Mouse (Mus musculus) liver, adult (tissue): ENCODE data around the gene Tbc1d22a.

ENCODE experiments used
- GATA4 ChIP-seq: IDR thresholded peaks from 2 replicates; pipeline ENCODE4 v1.6.1; 2014; ENCODE audit warnings: mild to moderate bottlenecking, low read length; ENCODE audit not compliant: insufficient replicate concordance

Tbc1d22a gene

DNA sequence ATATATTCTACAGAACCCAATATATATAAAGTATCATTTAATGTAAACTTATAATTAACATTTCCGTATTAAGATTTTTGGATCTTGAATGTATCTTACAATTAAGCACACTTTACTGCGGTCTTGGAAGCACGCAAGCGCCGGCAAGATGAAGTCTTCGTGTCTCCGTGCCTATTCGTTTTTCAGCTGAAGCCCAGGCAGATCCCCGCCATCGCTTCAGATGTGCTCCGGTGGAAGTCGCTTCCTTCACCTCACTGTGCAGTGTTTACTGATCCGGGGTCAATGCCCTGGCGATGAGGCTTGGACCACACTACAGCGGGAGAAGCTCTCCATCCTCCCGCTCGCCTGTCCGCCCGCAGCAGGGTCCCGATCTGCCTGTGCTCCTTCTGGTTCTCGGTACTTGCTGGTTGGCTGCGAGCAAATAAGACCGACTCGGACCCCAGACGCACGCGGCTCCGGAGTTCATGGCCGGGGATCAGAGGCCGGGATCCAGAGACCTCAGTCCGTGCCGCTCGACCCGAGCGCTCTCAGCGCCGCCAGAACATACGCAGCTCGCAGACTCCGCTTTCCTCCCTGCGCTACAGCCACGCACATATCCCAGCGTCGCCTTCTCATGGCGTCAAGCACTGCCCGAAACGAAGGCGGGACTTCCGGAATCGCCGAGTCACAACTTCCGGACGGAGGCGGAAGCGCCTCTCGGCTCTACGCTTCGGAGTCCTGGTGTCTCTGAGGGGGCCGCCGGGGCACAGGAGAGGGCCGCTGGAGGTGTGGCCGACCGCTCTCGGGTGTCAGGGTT lies at the start of gene Tbc1d22a:
TSS of gene Tbc1d22a (plus strand) at position 707 of the 796 bp plus-strand sequence.
- no peak for TF ChIP-seq GATA4

DNA sequence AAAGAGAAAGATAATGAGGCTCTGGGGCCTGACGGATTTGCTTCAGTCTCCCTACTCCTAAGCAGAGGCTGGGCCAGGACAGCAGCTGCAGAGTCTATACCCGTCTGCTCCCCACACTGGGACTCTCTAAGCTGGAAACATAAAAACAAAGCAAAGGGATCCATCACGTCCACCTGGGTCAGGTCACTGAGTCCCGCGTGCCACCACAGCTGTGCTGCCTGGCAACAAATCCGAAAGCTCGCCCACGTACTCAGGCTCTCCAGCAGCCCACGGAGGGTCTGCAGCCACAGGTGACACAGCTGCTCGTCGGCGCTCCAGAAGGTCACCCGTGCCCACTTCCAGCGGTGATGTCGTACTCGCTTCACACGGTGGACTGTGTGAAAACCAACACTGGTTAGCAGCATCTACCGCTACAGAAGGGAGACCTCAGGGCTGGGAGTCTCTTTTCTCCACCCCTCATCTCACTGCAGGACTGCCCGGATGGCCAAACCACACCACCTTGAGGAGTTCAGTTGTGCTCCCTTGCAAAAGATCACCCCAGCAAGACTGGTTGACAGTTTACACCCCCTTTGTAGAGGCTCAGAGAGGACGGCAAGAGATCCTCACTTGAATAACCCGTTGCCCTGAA lies 49.4 kb upstream of the Tbc1d22a start:
- no peak for TF ChIP-seq GATA4

DNA sequence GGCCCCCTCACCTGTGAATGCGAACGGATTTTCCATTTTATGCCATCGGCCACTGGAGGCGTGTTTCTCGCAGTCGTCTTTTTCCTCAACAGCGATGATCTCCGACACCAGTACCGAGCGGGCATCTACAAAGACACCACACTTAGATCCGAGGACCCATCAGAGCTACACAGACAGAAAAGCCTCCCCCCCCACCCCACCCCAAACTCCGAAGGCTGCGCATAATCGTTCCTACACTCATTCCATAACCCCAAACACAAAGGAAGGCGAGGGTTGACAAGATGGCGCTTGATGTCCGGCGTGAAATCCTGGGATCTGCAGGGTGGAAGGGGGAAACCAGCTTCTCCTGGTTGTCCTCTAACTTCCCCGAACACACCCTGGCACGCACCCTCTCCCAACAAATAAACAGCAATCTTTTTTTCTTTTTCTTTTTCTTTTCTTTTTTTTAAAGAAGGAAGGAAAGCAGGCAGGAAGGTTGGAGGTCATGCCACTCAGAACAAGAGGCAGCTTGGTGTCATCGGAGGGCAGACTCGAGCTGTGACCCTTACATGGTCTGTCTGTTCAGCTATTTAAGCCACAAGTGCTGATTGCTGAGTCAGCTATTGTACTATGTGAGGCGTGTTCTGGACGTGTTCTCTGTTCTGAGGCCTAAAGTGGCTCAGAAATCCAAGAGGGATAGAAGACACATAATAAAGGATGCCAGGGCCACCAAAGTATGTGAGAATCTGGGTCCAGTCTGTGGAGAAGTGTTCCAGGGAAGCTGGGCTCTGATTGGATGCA lies 48.3 kb upstream of the Tbc1d22a start:
- TF ChIP-seq GATA4: no peak

DNA sequence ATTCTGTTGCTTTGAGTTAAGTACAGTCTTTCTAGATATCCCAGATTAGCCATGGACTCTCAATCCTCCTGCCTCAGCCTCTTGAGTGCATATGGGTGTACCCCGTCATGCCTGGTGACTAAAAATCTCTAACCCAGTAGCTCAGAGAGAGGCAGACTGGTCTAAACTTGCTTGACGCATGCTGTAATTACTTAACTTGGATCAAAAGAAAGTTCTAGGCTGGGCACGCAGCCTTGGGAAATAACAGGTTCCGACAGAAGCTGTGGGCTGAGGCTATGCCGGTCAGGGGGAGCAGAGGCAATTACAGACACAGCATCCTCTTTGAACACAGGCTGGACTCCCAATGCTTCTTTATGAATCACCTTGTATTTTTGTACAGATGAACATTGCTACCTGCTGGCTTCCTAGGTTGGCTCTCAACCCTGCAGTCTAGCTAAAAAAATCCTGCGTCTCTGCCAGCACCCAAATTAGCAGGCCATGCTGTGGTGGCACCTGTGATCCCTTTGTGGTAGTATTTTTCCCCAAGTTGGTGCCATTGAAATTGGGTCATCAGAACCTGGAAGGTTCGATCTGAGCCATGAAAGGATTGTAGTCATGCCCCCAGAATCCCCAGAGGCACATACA lies 47.1 kb upstream of the Tbc1d22a start:
- no peak for TF ChIP-seq GATA4

DNA sequence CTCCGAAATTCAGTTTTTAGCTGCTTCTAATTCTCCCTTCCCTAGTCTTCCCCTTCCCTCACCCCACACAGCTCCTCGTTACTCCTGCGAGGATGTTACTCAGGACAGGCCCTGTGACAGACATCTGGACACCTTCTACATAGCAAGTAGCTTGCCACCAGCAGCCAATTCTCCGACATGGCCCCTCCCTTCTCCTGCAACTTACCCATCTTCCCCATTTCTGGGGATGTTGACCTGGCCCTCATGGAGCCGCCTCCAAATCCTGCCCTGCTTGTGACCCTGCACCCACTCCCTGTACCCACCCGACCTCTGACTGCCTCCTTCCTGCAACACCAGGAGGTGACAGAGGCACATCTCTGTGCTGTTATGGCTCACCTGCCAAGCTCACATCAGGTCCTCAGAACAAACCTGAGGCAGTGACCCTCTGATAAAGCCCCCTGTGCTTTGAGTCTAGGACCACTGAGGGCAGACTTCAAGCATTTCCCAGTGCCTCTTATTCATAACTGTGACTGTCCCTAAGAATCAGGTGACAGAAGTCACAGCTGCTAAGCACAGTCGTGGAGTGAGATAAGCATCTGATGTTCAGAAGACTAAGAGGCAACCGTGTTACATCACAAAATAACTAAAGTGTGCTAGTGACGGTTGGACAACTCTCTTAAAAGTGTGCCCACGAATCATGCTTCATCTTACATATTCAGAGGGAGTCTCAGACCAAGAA lies 46.3 kb upstream of the Tbc1d22a start:
- no peak for TF ChIP-seq GATA4

DNA sequence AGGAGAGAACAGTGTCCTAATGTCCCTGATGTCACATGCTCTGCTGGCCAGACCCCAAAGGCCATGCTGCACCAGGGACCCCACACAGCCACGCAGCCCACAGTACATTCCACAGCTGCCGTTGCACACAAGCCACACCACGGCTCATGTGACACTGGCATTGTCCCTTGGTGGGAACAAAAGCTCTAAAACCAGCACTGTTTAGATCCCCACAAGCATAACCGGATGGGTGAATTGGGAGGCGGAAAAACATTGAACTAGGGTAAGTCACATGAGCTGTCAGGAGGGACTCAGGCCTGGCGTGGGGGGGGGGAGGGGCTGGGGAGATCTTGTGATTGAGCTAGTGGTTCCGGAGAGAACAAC lies 45.8 kb upstream of the Tbc1d22a start:
- no peak for TF ChIP-seq GATA4

DNA sequence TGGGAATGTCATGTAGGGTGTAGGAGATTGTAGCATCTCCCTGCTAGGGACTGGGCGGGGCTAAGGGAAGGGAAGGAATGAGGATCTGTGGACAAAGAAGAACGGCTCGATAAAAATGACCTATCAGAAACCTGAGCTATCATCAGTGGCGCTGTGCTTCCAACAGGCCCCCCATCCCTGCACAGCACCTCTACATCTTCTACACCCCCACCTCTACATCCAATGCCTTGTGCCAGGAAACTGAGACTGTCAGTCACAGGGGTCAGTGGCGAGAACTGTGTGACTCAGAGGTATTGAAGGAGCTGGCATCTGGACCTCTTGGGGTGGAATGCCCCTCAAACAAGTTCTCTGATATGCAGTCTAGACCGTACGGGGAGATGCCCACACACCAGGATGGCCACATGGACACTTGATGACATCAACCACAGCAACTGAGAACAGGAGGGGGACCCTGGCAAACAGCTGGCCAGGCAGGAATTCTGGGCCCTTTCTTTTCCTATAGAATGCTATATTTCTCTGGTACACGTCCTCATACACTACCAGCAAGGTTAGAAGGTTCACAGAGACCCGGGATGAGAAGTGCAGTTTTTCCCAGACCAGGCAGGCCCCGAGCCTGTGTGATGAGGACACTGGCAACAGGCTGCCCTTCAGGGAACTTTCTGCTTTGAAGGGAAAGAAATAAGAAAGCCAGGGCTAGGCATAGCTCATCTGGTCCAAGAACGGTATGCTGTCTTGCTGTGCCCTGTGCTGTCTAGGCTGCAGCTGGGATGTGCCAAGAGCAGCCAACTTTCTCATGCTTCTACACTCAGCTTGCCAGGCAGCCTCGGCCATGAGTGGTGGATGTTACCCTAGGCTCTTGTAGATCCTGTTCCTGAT lies 45.1 kb upstream of the Tbc1d22a start:
- TF ChIP-seq GATA4: no peak

DNA sequence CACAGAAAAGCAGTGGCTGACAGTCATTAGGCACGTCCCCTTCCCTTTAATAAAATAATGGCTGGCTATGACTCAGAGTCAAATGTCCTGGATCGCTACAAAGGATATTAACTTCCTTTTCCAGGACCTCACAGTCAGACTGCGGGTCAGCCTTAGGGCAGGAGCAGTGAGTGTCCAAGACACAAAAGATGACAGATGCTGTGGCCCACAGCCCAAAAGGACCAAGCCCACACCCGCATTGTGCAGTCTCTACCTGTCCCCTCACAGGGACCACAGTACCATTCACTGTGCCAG lies 44.5 kb upstream of the Tbc1d22a start:
- 0 out of 2 replicates have a peak, but pooled peaks have one; percentile 14 for TF ChIP-seq GATA4

DNA sequence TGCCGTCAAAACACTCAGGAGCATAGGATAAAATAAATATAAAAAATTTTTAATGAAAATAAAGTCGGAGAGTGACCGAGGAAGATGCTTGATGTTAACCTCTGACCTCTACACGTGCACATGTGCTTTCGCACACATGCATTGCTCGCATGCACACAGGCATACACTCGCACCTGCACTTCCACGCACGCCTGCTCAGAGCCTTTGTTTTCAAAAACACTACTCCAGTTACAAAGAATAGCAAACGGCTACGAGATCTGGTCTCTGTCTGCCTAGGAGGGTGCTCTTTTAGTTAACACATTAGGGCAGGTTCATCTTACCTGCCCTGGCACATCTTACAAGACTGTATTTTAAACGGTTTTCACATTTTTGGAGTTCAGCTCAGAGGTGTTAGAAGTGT lies 42.9 kb upstream of the Tbc1d22a start:
- no peak for TF ChIP-seq GATA4

DNA sequence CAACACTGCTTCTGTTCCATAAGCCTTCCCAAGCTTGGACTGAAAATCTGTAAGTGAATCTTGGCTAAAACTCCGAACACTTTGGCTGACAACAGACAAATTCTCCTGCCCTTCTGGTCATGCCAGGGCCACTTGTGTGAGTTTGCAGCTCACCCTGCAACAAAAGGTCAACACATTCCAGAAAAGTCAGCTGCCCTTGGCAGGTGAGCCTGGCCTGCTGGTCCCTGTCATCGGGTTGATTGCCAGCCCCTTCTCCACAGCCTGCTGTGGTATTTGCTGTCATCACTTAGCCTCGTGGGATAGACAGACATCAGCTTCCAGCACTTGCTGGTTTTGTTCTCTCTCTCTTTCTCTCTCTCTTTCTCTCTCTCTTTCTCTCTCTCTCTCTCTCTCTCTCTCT lies 42.1 kb upstream of the Tbc1d22a start:
- TF ChIP-seq GATA4: no peak

DNA sequence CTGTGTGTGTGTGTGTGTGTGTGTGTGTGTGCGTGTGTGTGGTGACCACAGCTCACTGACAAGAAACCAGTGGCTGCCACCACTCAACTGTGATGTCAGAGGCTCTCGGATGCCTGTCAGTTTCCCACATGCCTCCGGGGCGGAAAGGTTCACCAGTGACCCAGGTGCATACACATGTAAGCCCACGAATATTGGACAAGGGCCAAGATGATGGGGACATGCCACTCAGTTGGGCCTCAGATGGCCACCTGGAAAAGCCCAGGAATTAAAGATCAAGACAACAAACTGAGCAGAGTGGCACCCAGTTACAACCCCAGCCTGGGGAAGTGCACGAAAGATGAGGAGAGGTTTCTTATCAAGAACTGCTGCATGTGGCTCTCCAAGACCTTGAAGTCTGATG lies 41.7 kb upstream of the Tbc1d22a start:
- no peak for TF ChIP-seq GATA4

DNA sequence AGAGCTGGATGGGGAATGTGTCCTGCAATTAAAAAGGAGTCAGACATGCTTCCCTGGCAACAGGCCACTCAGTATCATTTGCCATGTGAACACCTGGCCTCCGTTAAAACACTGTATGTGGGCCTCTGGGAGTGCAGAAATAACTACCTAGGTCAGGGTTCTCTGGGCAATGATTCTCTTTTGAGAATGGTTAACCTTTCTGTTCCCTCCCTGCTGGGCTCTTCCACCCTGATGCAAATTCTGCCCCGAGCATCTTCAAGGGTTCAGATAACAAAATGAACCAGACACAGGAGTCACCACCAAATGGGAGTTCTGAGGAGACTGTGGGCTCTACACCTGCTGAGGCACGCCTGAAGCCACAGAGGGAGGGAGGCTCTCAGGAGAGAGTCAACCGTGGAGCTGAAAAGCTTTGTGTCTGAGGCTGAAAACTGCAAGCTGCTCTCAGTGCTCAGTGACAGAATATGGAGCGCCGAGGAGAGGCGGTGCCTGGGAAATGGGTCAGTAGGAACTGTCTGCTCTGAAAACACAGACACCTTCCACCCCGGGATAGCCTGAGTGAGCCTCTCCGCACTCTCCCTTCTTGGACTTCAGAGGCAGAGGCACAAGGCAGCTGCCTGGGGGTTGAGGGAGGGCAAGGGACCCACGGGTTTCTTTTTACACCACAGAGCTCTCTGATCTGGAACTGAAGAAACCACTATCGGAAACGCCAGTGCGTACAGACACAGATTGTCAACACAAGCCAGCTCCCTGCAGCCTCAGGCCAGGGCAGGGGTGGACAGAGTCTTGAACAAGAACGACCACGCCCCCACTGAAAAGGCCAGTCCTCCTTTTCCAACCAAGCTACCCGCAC lies 40.9 kb upstream of the Tbc1d22a start:
- TF ChIP-seq GATA4: no peak
